Mouse (Mus musculus): ENCODE measurements around the gene Zfp553.

Zfp553 gene

DNA sequence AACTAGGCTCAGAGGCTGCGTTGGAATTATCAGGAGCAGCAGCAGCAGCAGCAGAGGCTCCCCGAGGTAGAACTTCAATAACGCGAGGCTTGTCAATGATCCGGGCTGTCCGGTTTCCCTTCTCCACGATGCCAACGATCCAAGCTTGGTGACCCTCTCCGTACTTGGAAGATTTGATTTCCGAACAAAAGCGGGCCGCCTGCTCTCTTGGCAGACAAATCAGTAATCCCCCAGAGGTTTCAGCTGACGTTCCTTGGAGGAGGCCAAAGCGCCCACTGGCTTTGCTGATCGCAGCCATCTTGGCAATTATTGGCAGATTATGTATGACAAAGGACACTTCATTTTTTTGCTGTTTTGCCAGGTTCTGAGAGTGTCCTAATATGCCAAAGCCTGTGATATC is 39.7 kb downstream of the Zfp553 start:
- DNase-seq (ENCODE audit: low spot score) = no peak

GRCm38 (mm10) chr7:127273118-127273923 is 40.5 kb downstream of the Zfp553 start:
- DNase-seq (ENCODE audit: low spot score) = no peak

GRCm38 (mm10) chr7:127273925-127274789 is 41.3 kb downstream of the Zfp553 start, which contains the start of gene Sephs2:
Gene Sephs2 (minus strand): TSS chr7:127274055.
- DNase-seq (ENCODE audit: low spot score) = peak; percentile 99

GRCm38 (mm10) chr7:127276519-127276961 is 43.7 kb downstream of the Zfp553 start:
- no peak for DNase-seq (ENCODE audit: low spot score)

DNA sequence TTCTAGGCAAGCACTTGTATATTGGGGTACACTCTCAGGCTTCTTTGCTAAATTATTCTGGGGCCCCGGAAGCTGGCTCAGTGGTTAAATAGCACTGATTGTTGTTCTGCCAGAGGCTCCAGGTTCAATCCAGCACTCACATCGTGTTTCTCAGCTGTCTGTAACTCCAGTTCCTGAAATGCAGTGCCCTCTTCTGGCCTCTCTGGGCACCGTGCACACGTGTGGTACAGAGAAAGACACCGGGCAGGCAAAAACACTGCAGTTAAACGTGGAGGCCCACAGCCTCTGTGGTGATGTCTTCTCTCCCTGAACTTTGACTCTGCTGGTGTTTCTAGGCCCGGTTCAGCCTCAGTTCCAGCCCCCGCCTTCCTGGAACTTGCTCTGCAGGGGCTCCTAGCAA is 45.5 kb downstream of the Zfp553 start:
- no peak for DNase-seq (ENCODE audit: low spot score)

DNA sequence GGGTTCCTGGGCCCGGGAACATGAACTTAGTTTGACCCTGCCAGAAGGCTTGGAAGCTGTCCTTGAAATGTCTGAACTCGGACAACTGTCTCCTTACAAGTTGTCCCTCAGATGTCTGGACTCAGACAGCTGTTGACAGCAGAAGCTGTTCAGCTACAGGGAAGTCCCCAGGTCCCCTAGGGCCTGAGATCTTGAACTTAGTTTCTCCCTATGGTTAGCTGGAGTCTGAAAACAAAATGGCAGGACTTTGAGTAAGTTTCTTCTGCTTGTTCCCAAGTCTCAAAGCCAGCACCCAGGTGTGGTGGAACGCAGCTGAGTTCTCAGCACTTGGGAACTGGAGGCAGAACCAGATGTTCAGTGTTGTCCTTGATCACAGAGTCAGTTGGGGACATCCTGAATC is 47.2 kb downstream of the Zfp553 start:
- no peak for DNase-seq (ENCODE audit: low spot score)

GRCm38 (mm10) chr7:127281114-127281513 is 48.3 kb downstream of the Zfp553 start:
- no peak for DNase-seq (ENCODE audit: low spot score)

GRCm38 (mm10) chr7:127282190-127282589 is 49.3 kb downstream of the Zfp553 start:
- no peak for DNase-seq (ENCODE audit: low spot score)

DNA sequence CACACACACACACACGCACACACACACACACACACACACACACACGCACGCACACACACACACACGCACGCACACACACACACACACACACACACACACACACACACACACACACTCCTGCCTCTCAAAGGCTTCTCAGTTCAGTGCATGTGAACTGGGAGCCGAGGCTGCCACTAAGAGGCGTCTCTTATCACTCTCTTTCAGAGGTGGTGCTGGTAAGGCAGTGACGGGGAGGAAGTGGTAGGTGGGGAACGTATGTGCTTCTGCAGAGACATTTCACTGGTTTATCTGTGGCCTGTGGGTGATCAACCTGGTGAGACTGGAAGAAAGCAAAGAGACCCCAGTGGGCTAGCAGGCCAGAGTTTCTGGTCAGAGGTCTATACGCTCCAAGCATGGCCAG is 52.3 kb downstream of the Zfp553 start:
- DNase-seq (ENCODE audit: low spot score) = no peak

Data from layer of hippocampus, adult 9-10 months (tissue).